Mouse (Mus musculus) ES-E14 (cell line): ENCODE data around the gene Mrtfa. TPM values are rescaled to one million over a fixed set of nuclear protein-coding genes. Genes with fewer than 3 reads are reported as not detected.

ENCODE experiments used
- DNase-seq: peaks from one replicate; pipeline ENCODE4 v3.0.0-alpha.2; 2013; ENCODE audit warnings: low read depth, low spot score
- H3K27ac ChIP-seq: 2 replicates; pipeline ENCODE4 v1.5.1; 2012; ENCODE audit warnings: low read depth, mild to moderate bottlenecking, low read length, moderate library complexity, mixed read lengths; ENCODE audit not compliant: poor library complexity, insufficient read depth, severe bottlenecking
- H3K36me3 ChIP-seq: 2 replicates; pipeline ENCODE4 v1.6.1; 2012; ENCODE audit warnings: mild to moderate bottlenecking, low read length, moderate library complexity, mixed read lengths; ENCODE audit not compliant: control insufficient read depth, poor library complexity, insufficient read depth, severe bottlenecking
- H3K4me1 ChIP-seq, 2 experiments: fragments of 150-350 bp in 1 of 2; sonication (generic) in 1 of 2; 2 replicates each; pipeline ENCODE4 v1.6.1; 2012; ENCODE audit warnings: low read length in 2 of 2, mild to moderate bottlenecking in 1 of 2, mixed read lengths in 1 of 2; ENCODE audit not compliant: control insufficient read depth in 2 of 2, insufficient read depth in 2 of 2, poor library complexity in 1 of 2
- H3K4me3 ChIP-seq, 2 experiments: fragments of 150-350 bp in 1 of 2; sonication (generic) in 1 of 2; 2 replicates each; pipeline ENCODE4 v1.5.1; 2012; ENCODE audit warnings: low read length in 2 of 2, low read depth in 1 of 2, mild to moderate bottlenecking in 1 of 2, mixed read lengths in 1 of 2; ENCODE audit not compliant: insufficient read depth in 1 of 2, poor library complexity in 1 of 2, severe bottlenecking in 1 of 2
- H3K9ac ChIP-seq: 2 replicates; pipeline ENCODE4 v1.6.1; 2012; ENCODE audit warnings: low read depth, mild to moderate bottlenecking, low read length, mixed read lengths; ENCODE audit not compliant: poor library complexity, insufficient read depth, severe bottlenecking
- H3K9me3 ChIP-seq: fragments of 150-350 bp; sonication (generic); 2 replicates; pipeline ENCODE4 v1.6.1; 2012; ENCODE audit warnings: low read depth, mild to moderate bottlenecking, low read length; ENCODE audit not compliant: control insufficient read depth, insufficient read depth
- CHD2 ChIP-seq: IDR thresholded peaks from 2 replicates; pipeline ENCODE4 v1.6.1; 2014; ENCODE audit warnings: mild to moderate bottlenecking, low read depth, low read length, inconsistent platforms
- HCFC1 ChIP-seq: IDR thresholded peaks from 2 replicates; pipeline ENCODE4 v1.6.1; 2012; ENCODE audit warnings: low read length, inconsistent platforms, borderline replicate concordance; ENCODE audit not compliant: insufficient read depth
- MAFK ChIP-seq: IDR thresholded peaks from 2 replicates; pipeline ENCODE4 v1.6.1; 2014; ENCODE audit warnings: mild to moderate bottlenecking, low read depth, low read length, inconsistent platforms; ENCODE audit not compliant: insufficient read depth
- ZC3H11A ChIP-seq: IDR thresholded peaks from 2 replicates; pipeline ENCODE4 v1.6.1; 2012; ENCODE audit warnings: low read depth, mild to moderate bottlenecking, inconsistent platforms, low read length, borderline replicate concordance
- ZNF384 ChIP-seq: IDR thresholded peaks from 2 replicates; pipeline ENCODE4 v1.6.1; 2012; ENCODE audit warnings: low read depth, low read length, inconsistent platforms
- in situ Hi-C, 2 experiments: fragments of 600-800 bp; cut with MboI; formaldehyde crosslinking; loops; one replicate each; pipeline ENCODE4 v1.15.1; 2025; ENCODE audit warnings: low sequenced_read_pairs in 2 of 2, inconsistent platforms in 1 of 2; ENCODE audit not compliant: unreplicated experiment in 2 of 2
- total RNA-seq: library from RNA; depleted of rRNA; stranded (reverse); fragments of 300-350 nt; gene quantifications from 2 replicates; pipeline ENCODE4 v1.2.3, GENCODE M21; 2012

Mrtfa gene
- total RNA-seq, 1 experiment, result 16.7 TPM

- TF ChIP-seq HCFC1 (no peak), ZNF384 (no peak), ZC3H11A (no peak), MAFK (no peak), CHD2 (no peak)
- no peak overlapping the region for H3K27ac ChIP-seq
- no peaks in the 10 kb centered on the region; a peak in 1 of 4 replicates for H3K4me1 ChIP-seq
- no peaks in the 10 kb centered on the region for H3K9me3 ChIP-seq
- in situ Hi-C loops, result no loop called here
- DNase-seq, result no peak
- no peak overlapping the region for H3K9ac ChIP-seq
- H3K4me3 ChIP-seq, result no peak overlapping the region
- H3K36me3 ChIP-seq, result no peaks in the 10 kb centered on the region
Measured at GRCm38 (mm10) chr15:81062616-81063015, 127.9 kb downstream of the Mrtfa start.

GRCm38 (mm10) chr15:81062175-81062588, 128.4 kb downstream of the Mrtfa start:
- no peak overlapping the region for H3K27ac ChIP-seq
- DNase-seq, result no peak

GRCm38 (mm10) chr15:81060975-81061374, 129.6 kb downstream of the Mrtfa start:
- no peak for TF ChIP-seq HCFC1
- TF ChIP-seq MAFK, result peak; percentile 86
- no peak for TF ChIP-seq ZC3H11A
- no peak for TF ChIP-seq CHD2
- no peak for TF ChIP-seq ZNF384
- Histone ChIP-seq H3K4me3 (no peak overlapping the region), H3K36me3 (no peaks in the 10 kb centered on the region), H3K27ac (no peak overlapping the region), H3K9me3 (no peaks in the 10 kb centered on the region), H3K4me1 (no peaks in the 10 kb centered on the region; a peak in 1 of 4 replicates), H3K9ac (no peak overlapping the region)
- in situ Hi-C loops, result no loop called here
- no peak for DNase-seq

More at GRCm38 (mm10) chr15:81062175-81062588, 128.4 kb downstream of the Mrtfa start:
- H3K36me3 ChIP-seq, result no peaks in the 10 kb centered on the region
- in situ Hi-C loops, result no loop called here
- no peak overlapping the region for H3K4me3 ChIP-seq
- H3K9ac ChIP-seq, result no peak overlapping the region
- no peaks in the 10 kb centered on the region; a peak in 1 of 4 replicates for H3K4me1 ChIP-seq
- TF ChIP-seq HCFC1 (no peak), CHD2 (no peak)
- H3K9me3 ChIP-seq, result no peaks in the 10 kb centered on the region

GRCm38 (mm10) chr15:81057736-81058135, 132.8 kb downstream of the Mrtfa start:
- Histone ChIP-seq H3K9me3 (no peaks in the 10 kb centered on the region), H3K36me3 (no peaks in the 10 kb centered on the region), H3K27ac (no peak overlapping the region), H3K9ac (no peak overlapping the region), H3K4me3 (no peak overlapping the region), H3K4me1 (no peaks in the 10 kb centered on the region; a peak in 1 of 4 replicates)
- TF ChIP-seq MAFK, result no peak
- TF ChIP-seq HCFC1, result no peak
- TF ChIP-seq CHD2, result no peak
- no peak for TF ChIP-seq ZNF384
- no peak for TF ChIP-seq ZC3H11A
- in situ Hi-C loops, result no loop called here
- no peak for DNase-seq

- H3K27ac ChIP-seq, result no peak overlapping the region
- no peak overlapping the region for H3K9ac ChIP-seq
- TF ChIP-seq MAFK (no peak), CHD2 (no peak), HCFC1 (no peak), ZC3H11A (no peak), ZNF384 (no peak)
- no peaks in the 10 kb centered on the region for H3K9me3 ChIP-seq
- no peak for DNase-seq
- H3K36me3 ChIP-seq, result no peaks in the 10 kb centered on the region
- no peak overlapping the region for H3K4me3 ChIP-seq
- in situ Hi-C loops, result no loop called here
- no peaks in the 10 kb centered on the region for H3K4me1 ChIP-seq
Measured at GRCm38 (mm10) chr15:81055488-81055887, 135.1 kb downstream of the Mrtfa start.
